Mouse (Mus musculus): ENCODE data around the gene Sec14l4. TPM values are rescaled to one million over a fixed set of nuclear protein-coding genes. Genes with fewer than 3 reads are reported as not detected.

Sec14l4 gene
- polyA plus RNA-seq, 1 experiment from 2014 or later: 0.08 TPM

DNA sequence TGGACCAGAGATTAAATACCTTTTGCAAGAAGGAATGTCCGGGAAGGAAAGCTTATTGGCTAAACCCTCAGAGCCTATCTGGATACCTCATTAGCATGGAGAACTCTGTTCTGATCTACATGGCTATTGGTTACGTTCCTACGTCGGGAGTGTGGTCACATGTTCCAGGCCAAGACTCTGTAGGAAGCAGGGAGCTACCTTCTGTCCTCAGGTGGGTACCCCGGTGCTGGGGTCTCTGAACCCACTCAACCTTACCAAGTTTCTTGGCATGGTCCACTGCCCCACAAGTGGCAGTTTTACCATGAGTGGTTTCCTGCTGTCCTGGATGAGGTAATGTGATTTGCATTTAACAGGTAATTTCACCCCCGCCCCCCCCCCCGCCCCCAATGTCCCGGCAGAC, 4.2 kb upstream of the Sec14l4 start:
- DNase-seq (ENCODE audit: low spot score): no peak

DNA sequence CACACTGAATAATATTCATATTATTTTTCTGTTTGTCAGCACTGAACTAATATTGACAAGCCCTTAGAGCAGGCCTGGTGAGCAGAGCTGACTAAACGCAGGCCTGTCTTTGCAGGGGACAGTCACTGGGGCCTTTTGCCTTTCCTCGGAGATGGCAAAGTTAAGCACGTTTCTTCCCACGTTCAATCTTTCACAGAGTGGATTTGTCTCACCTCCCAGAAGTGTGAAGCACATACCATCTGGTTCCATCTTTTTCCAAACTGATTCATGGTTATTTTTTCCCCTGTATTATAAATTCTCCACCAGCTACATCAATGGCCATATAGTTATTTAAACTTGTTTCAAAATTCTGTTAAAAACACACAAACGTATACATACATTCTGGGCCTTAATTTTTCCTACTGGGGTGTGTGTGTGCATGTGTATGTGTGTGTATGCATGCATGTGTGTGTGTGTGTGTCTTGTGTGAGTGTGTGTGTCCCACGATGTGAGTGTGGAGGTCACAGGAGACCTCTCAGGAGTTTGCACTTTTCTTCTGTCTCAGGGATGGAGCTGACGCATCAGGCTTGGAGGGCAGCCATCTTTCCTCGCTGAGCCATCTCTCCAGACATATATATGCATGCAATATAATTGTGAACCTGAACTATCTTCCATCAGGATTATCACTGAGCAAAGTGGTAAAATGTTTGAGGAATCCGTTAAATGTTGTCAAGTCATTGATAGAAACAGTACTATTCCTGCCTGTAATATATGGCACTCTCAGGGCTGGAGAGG, 3.5 kb upstream of the Sec14l4 start:
- DNase-seq (ENCODE audit: low spot score): no peak

DNA sequence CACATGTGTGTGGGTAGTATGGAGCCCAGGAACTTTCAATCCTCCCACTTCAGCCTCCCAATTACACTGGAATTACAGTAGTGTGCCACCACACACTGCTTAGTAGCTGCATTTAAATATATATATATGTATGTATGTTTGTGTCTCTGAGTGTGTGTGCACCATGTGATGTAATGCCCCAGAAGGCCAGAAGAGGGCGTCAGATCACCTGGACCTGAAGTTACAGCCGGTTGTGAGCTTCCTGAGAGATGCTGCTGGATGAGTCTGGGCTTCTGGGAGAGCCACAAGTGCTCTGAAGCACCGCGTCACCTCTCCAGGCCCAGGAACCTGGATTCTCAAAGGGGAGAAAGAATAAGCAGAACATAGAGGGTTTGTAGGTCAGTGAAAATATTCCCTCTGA, 1.9 kb upstream of the Sec14l4 start:
- no peak for DNase-seq (ENCODE audit: low spot score)

- DNase-seq (ENCODE audit: low spot score): no peak
Measured at GRCm38 (mm10) chr11:4031961-4032360, 699 bp downstream of the Sec14l4 start.

GRCm38 (mm10) chr11:4033471-4033870, 2.2 kb downstream of the Sec14l4 start:
- DNase-seq (ENCODE audit: low spot score): no peak

DNA sequence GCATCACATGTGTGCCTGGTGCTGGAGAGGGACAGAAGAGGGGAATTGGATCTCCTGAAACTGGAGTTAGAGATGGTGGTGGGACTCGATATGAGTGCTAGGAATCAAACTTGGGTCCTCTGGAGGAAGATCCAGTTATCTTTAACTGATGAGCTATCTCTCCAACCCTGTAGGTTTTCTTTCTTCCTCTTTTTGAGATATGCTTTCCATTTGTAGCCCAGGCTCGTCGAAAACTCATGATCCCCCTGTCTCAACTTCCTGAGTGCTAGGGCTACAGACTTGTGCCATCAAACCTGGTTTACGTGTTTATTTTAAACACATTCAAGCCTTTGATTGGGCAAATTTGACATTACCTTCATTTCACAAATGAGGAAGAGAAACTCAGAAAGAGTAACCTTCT, 2.9 kb downstream of the Sec14l4 start:
- no peak for DNase-seq (ENCODE audit: low spot score)

DNA sequence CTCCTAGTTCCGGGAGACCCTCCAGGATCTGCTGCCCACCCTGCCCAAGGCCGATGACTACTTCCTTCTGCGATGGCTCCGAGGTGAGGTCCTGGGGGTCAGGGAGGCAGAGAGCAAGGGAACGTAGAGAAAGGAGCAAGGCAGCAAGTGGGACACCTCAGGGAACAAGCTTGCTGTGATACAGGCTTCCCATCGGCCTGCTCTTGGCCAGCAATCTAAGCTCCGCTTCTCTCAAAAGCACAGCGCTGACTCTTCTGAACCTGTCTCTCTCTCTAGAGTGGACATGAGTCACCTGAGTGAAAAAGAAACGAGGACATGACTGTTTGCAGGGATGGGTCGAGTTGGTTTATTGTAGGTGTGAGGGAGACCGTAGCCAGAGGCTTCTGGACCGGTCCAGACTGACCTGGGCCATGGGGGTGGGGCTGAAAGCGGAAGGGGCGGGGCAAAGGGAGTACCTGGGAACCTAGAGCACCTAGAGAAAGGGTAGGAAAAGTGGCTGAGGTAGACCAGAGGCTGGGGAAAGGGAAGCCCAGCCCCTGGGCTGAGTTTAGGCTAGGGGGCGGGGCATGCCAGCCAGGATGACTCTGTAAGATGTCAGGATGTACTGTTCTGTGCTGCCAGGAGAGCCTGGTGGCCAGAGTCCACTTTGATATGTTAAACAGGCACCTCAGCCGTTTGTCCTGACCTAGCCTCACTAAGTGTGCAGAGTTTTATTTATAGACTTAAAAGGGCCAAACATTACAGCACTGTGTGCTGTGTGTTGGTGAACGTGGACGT, 4.0 kb downstream of the Sec14l4 start:
- DNase-seq (ENCODE audit: low spot score): no peak

DNA sequence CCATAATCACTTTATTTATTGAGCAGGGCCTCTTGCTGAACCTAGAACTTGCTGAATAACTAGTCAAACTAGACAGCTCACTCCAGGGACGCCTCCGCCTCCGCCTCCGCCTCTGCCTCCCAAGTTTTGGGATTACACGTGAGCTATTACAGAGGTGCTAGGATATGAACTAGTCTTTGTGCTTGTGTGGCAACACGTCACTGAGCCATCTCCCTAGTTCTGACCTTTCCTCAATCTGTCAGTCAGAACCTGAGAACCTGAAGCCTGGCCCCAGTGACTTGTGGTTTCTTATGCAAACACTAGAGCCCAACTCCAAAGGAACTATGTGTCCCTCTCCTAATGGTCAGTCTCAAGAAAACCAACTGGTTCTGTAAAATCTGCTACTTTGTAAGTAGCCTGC, 4.7 kb downstream of the Sec14l4 start:
- DNase-seq (ENCODE audit: low spot score): no peak

DNA sequence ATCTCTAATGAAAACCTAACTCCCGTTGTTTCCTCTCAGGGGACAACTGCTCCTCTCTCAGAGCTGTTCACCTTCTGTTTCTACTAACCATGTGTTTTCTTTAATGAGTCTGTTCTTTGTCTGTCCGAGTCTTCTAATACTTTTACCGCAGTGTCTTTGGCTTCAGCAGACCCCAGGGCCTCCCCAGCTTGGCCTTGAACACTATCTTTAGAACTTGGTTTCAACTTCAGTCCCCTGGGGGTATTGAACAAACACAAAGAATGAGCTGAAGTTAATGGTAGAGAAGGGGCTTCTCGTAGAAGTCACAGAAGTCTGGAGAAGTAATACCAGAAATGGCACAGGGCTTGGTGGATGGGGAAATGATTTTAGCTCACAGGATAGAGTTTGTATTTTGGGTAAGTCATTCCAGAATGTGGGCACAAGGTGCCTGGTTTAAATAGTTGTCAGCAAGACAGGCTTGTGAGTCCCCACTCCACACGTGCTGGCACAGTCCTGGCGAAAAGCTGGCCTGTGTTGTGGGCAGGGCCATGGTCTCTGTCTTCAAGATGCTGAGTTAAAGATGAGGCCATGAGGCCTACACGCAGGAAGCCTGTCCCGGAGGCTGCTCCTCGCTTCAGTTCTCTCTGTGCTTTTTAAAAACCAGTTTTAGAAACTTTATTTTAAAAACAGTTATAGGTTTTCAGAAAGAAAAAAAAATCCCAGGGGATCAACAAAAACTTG, 5.3 kb downstream of the Sec14l4 start:
- no peak for DNase-seq (ENCODE audit: low spot score)

DNA sequence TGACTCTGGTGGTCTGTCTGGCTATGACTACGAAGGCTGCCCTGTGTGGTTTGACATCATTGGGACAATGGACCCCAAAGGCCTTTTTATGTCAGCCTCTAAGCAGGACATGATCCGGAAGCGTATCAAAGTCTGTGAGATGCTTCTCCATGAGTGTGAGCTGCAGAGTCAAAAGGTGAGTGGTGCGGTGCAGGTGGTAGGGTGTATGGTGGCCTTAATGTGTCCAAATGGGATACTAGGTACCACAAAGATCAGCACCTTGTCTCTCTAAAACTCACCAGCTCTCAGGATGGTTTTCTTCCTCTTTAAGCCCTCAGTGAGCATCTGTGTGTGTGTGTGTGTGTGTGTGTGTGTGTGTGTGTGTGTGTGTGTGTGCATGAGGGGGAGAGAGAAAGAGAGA, 8.7 kb downstream of the Sec14l4 start:
- DNase-seq (ENCODE audit: low spot score): no peak

DNA sequence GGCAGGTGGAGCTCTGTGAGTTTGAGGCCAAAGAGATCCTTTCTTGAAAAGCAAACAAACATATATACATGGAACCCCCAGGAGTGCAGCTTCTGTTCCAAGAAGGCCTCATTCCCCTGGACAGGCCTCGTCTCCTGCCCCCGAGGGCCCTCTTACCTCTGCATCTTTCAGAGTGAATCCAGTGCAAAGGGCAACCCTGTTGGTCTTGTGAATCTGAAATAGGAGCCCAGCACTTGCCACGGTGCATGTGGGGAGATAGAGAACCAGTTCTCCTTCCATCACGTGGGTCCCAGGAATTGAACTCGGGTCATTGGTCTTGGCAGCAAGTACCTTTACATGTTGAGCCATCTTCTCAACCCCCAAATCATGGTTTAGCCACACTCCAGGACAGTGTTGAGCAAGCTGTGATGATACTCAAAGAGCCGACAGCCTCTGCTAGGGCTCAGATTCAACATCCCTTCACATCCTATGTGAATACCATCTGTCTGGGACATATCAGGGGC, 9.9 kb downstream of the Sec14l4 start:
- no peak for DNase-seq (ENCODE audit: low spot score)

DNA sequence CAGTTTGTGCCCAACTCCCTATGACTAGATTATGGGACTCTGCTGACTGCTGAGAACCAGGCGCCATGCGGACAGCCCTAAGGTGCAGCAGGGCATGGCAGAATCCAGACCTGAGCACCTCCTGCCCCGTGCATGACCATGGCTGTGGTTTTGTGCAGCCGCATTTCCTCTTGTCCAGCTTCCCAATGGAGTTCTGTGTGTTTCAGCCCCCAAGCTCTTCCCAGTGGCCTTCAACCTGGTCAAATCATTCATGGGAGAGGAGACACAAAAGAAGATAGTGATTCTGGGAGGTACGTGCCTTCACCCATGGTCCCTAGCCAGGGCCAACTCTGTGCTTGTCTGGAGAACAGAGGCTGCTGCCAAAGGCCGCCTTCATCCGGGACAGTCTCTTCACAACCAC, 11.8 kb downstream of the Sec14l4 start:
- DNase-seq (ENCODE audit: low spot score): no peak

- no peak for DNase-seq (ENCODE audit: low spot score)
Measured at GRCm38 (mm10) chr11:4046526-4046925, 15.3 kb downstream of the Sec14l4 start.

GRCm38 (mm10) chr11:4047766-4048165, 16.5 kb downstream of the Sec14l4 start:
- no peak for DNase-seq (ENCODE audit: low spot score)

DNA sequence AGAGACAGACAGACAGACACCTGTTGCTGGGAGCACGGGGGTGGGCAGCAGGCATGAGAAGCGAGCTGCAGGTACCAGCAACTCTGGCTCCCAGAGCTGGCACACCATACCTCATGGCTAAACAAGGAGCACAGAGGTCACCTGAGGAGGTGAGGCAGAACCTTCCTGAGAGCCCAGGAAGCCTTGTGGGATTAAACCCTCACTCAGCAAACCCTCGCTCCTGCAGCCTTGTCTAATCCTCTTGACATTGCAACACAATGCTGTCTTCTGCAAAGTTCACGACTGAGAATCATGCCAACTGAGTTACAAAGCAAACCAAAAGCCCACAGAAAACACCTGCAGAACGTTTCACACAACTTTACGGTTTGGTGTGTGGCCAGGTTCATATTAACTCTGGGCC, 17.2 kb downstream of the Sec14l4 start:
- DNase-seq (ENCODE audit: low spot score): no peak

DNA sequence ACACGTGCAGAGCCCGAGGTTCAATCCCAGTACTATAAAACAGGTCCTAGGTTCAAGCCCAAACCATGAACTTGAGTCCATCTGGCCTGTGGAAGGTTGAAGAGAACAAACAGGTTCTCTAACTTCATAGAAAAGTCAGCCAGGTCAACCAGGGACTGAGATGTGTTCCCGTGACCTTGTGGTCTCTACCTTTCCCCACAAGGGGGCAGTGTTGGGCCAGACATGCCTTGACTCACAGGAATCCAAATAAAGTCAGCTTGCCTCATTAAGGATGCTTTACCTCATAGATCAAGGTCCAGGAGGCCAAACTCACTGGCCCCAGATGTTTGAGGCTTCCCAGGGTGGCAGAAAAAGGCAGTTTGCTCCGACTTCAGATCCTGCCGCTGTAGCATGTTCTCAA, 22.3 kb downstream of the Sec14l4 start:
- DNase-seq (ENCODE audit: low spot score): peak; percentile 64

DNA sequence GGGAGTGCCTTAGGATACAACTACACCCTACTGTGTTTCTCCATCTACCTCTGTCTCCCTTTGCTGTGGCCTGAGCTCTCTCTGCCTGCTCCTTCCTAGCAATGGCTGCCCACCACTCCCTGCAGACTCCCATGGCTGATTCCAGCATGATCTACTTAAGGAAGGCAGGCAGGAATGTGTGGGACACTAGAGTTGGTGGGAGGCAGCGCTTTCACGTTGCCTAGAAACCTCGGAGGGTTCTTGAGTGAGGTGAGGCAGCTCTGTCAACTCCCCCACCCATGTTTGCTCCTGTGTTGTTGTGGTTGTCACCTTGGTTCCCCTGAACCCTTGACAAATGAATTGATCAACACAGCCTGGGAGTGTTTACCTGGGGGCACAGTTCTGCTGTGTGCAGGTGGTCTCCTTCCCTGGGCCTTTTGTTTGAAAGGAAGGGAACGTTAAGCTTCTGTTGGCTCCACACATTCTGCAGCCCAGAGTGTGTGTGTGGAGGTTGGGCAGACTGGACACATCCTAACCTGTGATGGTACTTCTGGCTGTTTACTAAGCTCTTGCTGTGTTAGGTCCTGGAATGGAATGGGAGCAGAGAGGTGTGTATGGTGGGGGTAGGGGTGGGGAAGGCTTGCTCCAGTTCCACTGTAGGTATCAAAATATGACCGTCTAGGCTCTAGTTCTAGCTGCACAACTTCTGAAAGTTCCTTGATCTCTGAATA, 29.8 kb downstream of the Sec14l4 start:
- no peak for DNase-seq (ENCODE audit: low spot score)

DNA sequence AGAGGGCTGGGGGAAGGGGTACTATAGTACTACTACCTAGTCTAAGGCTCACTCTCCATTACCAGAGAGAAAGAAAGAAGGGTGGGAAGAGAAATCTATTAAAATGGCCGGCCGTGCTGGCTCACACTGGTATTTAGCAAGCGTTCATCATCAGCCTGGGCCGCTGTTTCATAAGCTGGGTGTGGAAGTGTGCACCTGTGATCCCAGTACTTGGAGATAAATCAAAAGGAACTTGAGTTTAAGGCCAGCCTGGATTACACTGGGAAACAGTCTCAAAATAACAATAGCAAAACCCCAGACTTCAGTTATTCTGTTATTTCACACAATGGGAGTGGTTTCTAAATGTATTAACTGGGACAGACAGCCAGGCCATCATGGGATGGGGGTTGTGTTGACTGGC, 31.3 kb downstream of the Sec14l4 start:
- DNase-seq (ENCODE audit: low spot score): no peak

DNA sequence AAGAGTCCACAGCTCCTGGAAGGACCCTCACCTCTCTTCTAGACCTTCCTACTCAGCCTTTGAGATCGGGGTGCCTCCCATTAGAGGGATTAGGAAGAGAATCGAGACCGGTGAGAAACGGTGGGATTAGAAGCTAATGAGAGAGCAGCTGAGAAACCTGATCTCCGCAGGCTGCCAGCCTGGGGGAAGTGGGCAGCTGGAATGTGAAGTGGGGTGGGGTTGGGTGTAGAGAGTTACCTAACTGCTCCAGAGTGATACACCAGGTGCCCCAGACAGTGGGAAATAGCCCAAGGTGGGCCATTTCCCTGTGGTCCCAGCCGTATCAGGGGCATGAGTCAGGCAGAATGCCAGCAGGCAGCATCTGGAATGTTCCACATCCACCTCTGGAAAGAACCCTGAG, 31.7 kb downstream of the Sec14l4 start:
- DNase-seq (ENCODE audit: low spot score): no peak

GRCm38 (mm10) chr11:4064627-4065122, 33.4 kb downstream of the Sec14l4 start, which contains the start of gene Sec14l3:
Gene Sec14l3 (plus strand): TSS chr11:4064841.
- no peak for DNase-seq (ENCODE audit: low spot score)

DNA sequence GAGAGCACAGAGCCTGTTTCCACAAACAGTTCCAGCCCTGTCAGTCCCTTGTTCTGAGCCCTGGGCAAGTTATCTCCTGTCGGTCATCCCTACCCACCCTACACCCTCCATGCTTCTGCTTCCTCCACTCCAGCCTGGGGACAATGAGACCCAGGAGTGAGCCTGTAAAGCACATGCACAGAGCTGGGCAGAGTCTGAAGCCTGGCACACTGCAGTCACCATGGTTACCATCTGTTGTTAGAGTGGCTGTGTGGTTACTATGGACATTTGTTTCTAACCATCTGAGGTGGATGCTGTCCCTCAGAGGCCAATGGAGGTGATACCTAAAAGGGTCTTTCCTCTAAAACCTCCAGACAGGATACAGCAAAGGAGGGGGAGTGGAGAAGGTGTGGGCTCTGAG, 38.4 kb downstream of the Sec14l4 start:
- DNase-seq (ENCODE audit: low spot score): no peak
